Mouse (Mus musculus): ENCODE results near the gene Agtr1a. TPM values are rescaled to one million over a fixed set of nuclear protein-coding genes. Genes with fewer than 3 reads are reported as not detected.

Gene Agtr1a
- polyA plus RNA-seq, 1 experiment from 2014 or later, result 1.4 TPM

- H3K4me1 ChIP-seq (replicated peaks; ENCODE audit: control insufficient read depth, insufficient read depth, low read length), result no peaks in the 10 kb centered on the region
- H3K9me3 ChIP-seq (ENCODE audit: control insufficient read depth, low read length), result no peaks in the 10 kb centered on the region
- no peak overlapping the region for H3K4me2 ChIP-seq (replicated peaks; ENCODE audit: low read depth, low read length)
- ATAC-seq (ENCODE audit: low FRiP score), result no peak
- H3K4me3 ChIP-seq (ENCODE audit: low read depth, low read length), result no peak overlapping the region
- 93% methylated on average over 5 of the region's 5 CpGs for WGBS
- H3K27ac ChIP-seq (ENCODE audit: low read depth, low read length), result no peak overlapping the region
- DNase-seq (ENCODE audit: low spot score), result no peak
- H3K9ac ChIP-seq (ENCODE audit: low read depth, low read length), result no peak overlapping the region
- H3K27me3 ChIP-seq (ENCODE audit: control insufficient read depth, insufficient read depth, low read length), result no peaks in the 10 kb centered on the region
- no peaks in the 10 kb centered on the region for H3K36me3 ChIP-seq (ENCODE audit: control insufficient read depth, insufficient read depth, low read length)
Measured at GRCm38 (mm10) chr13:30338576-30338975, 2.3 kb downstream of the Agtr1a start.

GRCm38 (mm10) chr13:30339927-30340326 lies 3.7 kb downstream of the Agtr1a start:
- WGBS, result 86% methylated on average over 8 of the region's 8 CpGs
- DNase-seq (ENCODE audit: low spot score), result no peak

GRCm38 (mm10) chr13:30341987-30342898 lies 6.0 kb downstream of the Agtr1a start:
- Histone ChIP-seq H3K36me3 (ENCODE audit: control insufficient read depth, insufficient read depth, low read length) (no peaks in the 10 kb centered on the region), H3K9me3 (ENCODE audit: control insufficient read depth, low read length) (no peaks in the 10 kb centered on the region), H3K4me1 (replicated peaks; ENCODE audit: control insufficient read depth, insufficient read depth, low read length) (no peaks in the 10 kb centered on the region), H3K27me3 (ENCODE audit: control insufficient read depth, insufficient read depth, low read length) (no peaks in the 10 kb centered on the region), H3K27ac (ENCODE audit: low read depth, low read length) (no peak overlapping the region), H3K9ac (ENCODE audit: low read depth, low read length) (no peak overlapping the region), H3K4me3 (ENCODE audit: low read depth, low read length) (no peak overlapping the region), H3K4me2 (replicated peaks; ENCODE audit: low read depth, low read length) (no peak overlapping the region)
- 84% methylated on average over 19 of the region's 19 CpGs for WGBS
- DNase-seq (ENCODE audit: low spot score) (no peak), ATAC-seq (ENCODE audit: low FRiP score) (no peak)

More at GRCm38 (mm10) chr13:30339927-30340326, 3.7 kb downstream of the Agtr1a start:
- Histone ChIP-seq H3K27ac (ENCODE audit: low read depth, low read length) (no peak overlapping the region), H3K4me3 (ENCODE audit: low read depth, low read length) (no peak overlapping the region), H3K9ac (ENCODE audit: low read depth, low read length) (no peak overlapping the region), H3K36me3 (ENCODE audit: control insufficient read depth, insufficient read depth, low read length) (no peaks in the 10 kb centered on the region), H3K4me1 (replicated peaks; ENCODE audit: control insufficient read depth, insufficient read depth, low read length) (no peaks in the 10 kb centered on the region), H3K9me3 (ENCODE audit: control insufficient read depth, low read length) (no peaks in the 10 kb centered on the region), H3K27me3 (ENCODE audit: control insufficient read depth, insufficient read depth, low read length) (no peaks in the 10 kb centered on the region), H3K4me2 (replicated peaks; ENCODE audit: low read depth, low read length) (no peak overlapping the region)
- ATAC-seq (ENCODE audit: low FRiP score), result no peak

- no peaks in the 10 kb centered on the region for H3K36me3 ChIP-seq (ENCODE audit: control insufficient read depth, insufficient read depth, low read length)
- WGBS, result 87% methylated on average over 11 of the region's 11 CpGs
- H3K9me3 ChIP-seq (ENCODE audit: control insufficient read depth, low read length), result no peaks in the 10 kb centered on the region
- no peak overlapping the region for H3K4me3 ChIP-seq (ENCODE audit: low read depth, low read length)
- H3K9ac ChIP-seq (ENCODE audit: low read depth, low read length), result no peak overlapping the region
- H3K27me3 ChIP-seq (ENCODE audit: control insufficient read depth, insufficient read depth, low read length), result no peaks in the 10 kb centered on the region
- DNase-seq (ENCODE audit: low spot score) (no peak), ATAC-seq (ENCODE audit: low FRiP score) (no peak)
- H3K27ac ChIP-seq (ENCODE audit: low read depth, low read length), result no peak overlapping the region
- H3K4me2 ChIP-seq (replicated peaks; ENCODE audit: low read depth, low read length), result no peak overlapping the region
- no peaks in the 10 kb centered on the region for H3K4me1 ChIP-seq (replicated peaks; ENCODE audit: control insufficient read depth, insufficient read depth, low read length)
Measured at GRCm38 (mm10) chr13:30345427-30345913, 9.2 kb downstream of the Agtr1a start.

GRCm38 (mm10) chr13:30346881-30347280 lies 10.6 kb downstream of the Agtr1a start:
- WGBS, result 88% methylated on average over 4 of the region's 4 CpGs
- Histone ChIP-seq H3K4me2 (replicated peaks; ENCODE audit: low read depth, low read length) (no peak overlapping the region), H3K9ac (ENCODE audit: low read depth, low read length) (no peak overlapping the region), H3K4me3 (ENCODE audit: low read depth, low read length) (no peak overlapping the region), H3K27ac (ENCODE audit: low read depth, low read length) (no peak overlapping the region), H3K27me3 (ENCODE audit: control insufficient read depth, insufficient read depth, low read length) (no peaks in the 10 kb centered on the region), H3K4me1 (replicated peaks; ENCODE audit: control insufficient read depth, insufficient read depth, low read length) (no peaks in the 10 kb centered on the region), H3K36me3 (ENCODE audit: control insufficient read depth, insufficient read depth, low read length) (no peaks in the 10 kb centered on the region), H3K9me3 (ENCODE audit: control insufficient read depth, low read length) (no peaks in the 10 kb centered on the region)
- no peak for DNase-seq (ENCODE audit: low spot score)
- no peak for ATAC-seq (ENCODE audit: low FRiP score)

GRCm38 (mm10) chr13:30348306-30348705 lies 12.1 kb downstream of the Agtr1a start:
- no peaks in the 10 kb centered on the region for H3K9me3 ChIP-seq (ENCODE audit: control insufficient read depth, low read length)
- no peak overlapping the region for H3K4me3 ChIP-seq (ENCODE audit: low read depth, low read length)
- H3K4me1 ChIP-seq (replicated peaks; ENCODE audit: control insufficient read depth, insufficient read depth, low read length), result no peaks in the 10 kb centered on the region
- H3K27ac ChIP-seq (ENCODE audit: low read depth, low read length), result no peak overlapping the region
- ATAC-seq (ENCODE audit: low FRiP score) (no peak), DNase-seq (ENCODE audit: low spot score) (no peak)
- no peak overlapping the region for H3K4me2 ChIP-seq (replicated peaks; ENCODE audit: low read depth, low read length)
- H3K9ac ChIP-seq (ENCODE audit: low read depth, low read length), result no peak overlapping the region
- no peaks in the 10 kb centered on the region for H3K36me3 ChIP-seq (ENCODE audit: control insufficient read depth, insufficient read depth, low read length)
- H3K27me3 ChIP-seq (ENCODE audit: control insufficient read depth, insufficient read depth, low read length), result no peaks in the 10 kb centered on the region

GRCm38 (mm10) chr13:30351966-30352365 lies 15.7 kb downstream of the Agtr1a start:
- DNase-seq (ENCODE audit: low spot score), result no peak
- Histone ChIP-seq H3K4me3 (ENCODE audit: low read depth, low read length) (no peak overlapping the region), H3K9me3 (ENCODE audit: control insufficient read depth, low read length) (no peaks in the 10 kb centered on the region), H3K27ac (ENCODE audit: low read depth, low read length) (no peak overlapping the region), H3K36me3 (ENCODE audit: control insufficient read depth, insufficient read depth, low read length) (no peaks in the 10 kb centered on the region), H3K27me3 (ENCODE audit: control insufficient read depth, insufficient read depth, low read length) (no peaks in the 10 kb centered on the region), H3K9ac (ENCODE audit: low read depth, low read length) (no peak overlapping the region), H3K4me1 (replicated peaks; ENCODE audit: control insufficient read depth, insufficient read depth, low read length) (no peaks in the 10 kb centered on the region), H3K4me2 (replicated peaks; ENCODE audit: low read depth, low read length) (no peak overlapping the region)
- no peak for ATAC-seq (ENCODE audit: low FRiP score)
- 50% methylated on average over 13 of the region's 13 CpGs for WGBS

- Histone ChIP-seq H3K9me3 (ENCODE audit: control insufficient read depth, low read length) (no peaks in the 10 kb centered on the region), H3K4me2 (replicated peaks; ENCODE audit: low read depth, low read length) (no peak overlapping the region), H3K36me3 (ENCODE audit: control insufficient read depth, insufficient read depth, low read length) (no peaks in the 10 kb centered on the region), H3K4me1 (replicated peaks; ENCODE audit: control insufficient read depth, insufficient read depth, low read length) (no peaks in the 10 kb centered on the region), H3K27ac (ENCODE audit: low read depth, low read length) (no peak overlapping the region), H3K27me3 (ENCODE audit: control insufficient read depth, insufficient read depth, low read length) (no peaks in the 10 kb centered on the region), H3K9ac (ENCODE audit: low read depth, low read length) (no peak overlapping the region), H3K4me3 (ENCODE audit: low read depth, low read length) (no peak overlapping the region)
- ATAC-seq (ENCODE audit: low FRiP score) (no peak), DNase-seq (ENCODE audit: low spot score) (no peak)
- WGBS, result 84% methylated on average over 6 of the region's 6 CpGs
Measured at GRCm38 (mm10) chr13:30354991-30355580, 18.8 kb downstream of the Agtr1a start.

- 96% methylated on average over 2 of the region's 2 CpGs for WGBS
- Histone ChIP-seq H3K9me3 (ENCODE audit: control insufficient read depth, low read length) (no peaks in the 10 kb centered on the region), H3K27me3 (ENCODE audit: control insufficient read depth, insufficient read depth, low read length) (no peaks in the 10 kb centered on the region), H3K27ac (ENCODE audit: low read depth, low read length) (no peak overlapping the region), H3K4me3 (ENCODE audit: low read depth, low read length) (no peak overlapping the region), H3K9ac (ENCODE audit: low read depth, low read length) (no peak overlapping the region), H3K4me2 (replicated peaks; ENCODE audit: low read depth, low read length) (no peak overlapping the region), H3K4me1 (replicated peaks; ENCODE audit: control insufficient read depth, insufficient read depth, low read length) (no peaks in the 10 kb centered on the region), H3K36me3 (ENCODE audit: control insufficient read depth, insufficient read depth, low read length) (no peaks in the 10 kb centered on the region)
- DNase-seq (ENCODE audit: low spot score) (no peak), ATAC-seq (ENCODE audit: low FRiP score) (no peak)
Measured at GRCm38 (mm10) chr13:30355979-30356378, 19.7 kb downstream of the Agtr1a start.

Measured in hindbrain, embryonic 11.5 days (tissue).